Mouse (Mus musculus): ENCODE measurements around the gene Cdrt4. TPM values are rescaled to one million over a fixed set of nuclear protein-coding genes. Genes with fewer than 3 reads are reported as not detected.

Cdrt4 gene
- polyA plus RNA-seq (2014; fragmentation: Nextera tagmentation; extraction: Ambion mirVana): not detected in 2 replicates

- no peak for ATAC-seq (ENCODE audit: low FRiP score, low TSS enrichment)
- WGBS: 78% methylated on average over 3 of the region's 3 CpGs
- Histone ChIP-seq H3K9me3 (ENCODE audit: control insufficient read depth, low read length) (no peaks in the 10 kb centered on the region), H3K27ac (replicated peaks; ENCODE audit: low read depth, low read length) (no peak within 1 kb of the TSS), H3K36me3 (ENCODE audit: control insufficient read depth, insufficient read depth, low read length) (no peaks in the 10 kb centered on the region), H3K4me3 (replicated peaks; ENCODE audit: low read depth, low read length) (no peak within 1 kb of the TSS), H3K4me1 (ENCODE audit: control insufficient read depth, insufficient read depth, low read length) (no peaks in the 10 kb centered on the region), H3K27me3 (ENCODE audit: control insufficient read depth, insufficient read depth, low read length) (no peaks in the 10 kb centered on the region), H3K9ac (replicated peaks; ENCODE audit: low read length) (no peak within 1 kb of the TSS), H3K4me2 (ENCODE audit: low read length) (no peak within 1 kb of the TSS)
- no peak for DNase-seq
Observed at GRCm38 (mm10) chr11:62951012-62951411, at the start of gene Cdrt4. Gene Cdrt4 (plus strand): TSS chr11:62951193.

GRCm38 (mm10) chr11:62901699-62902323, 49.2 kb upstream of the Cdrt4 start:
- Histone ChIP-seq H3K36me3 (ENCODE audit: control insufficient read depth, insufficient read depth, low read length) (no peaks in the 10 kb centered on the region), H3K9ac (replicated peaks; ENCODE audit: low read length) (no peak overlapping the region), H3K27me3 (ENCODE audit: control insufficient read depth, insufficient read depth, low read length) (no peaks in the 10 kb centered on the region), H3K9me3 (ENCODE audit: control insufficient read depth, low read length) (no peaks in the 10 kb centered on the region), H3K4me1 (ENCODE audit: control insufficient read depth, insufficient read depth, low read length) (no peaks in the 10 kb centered on the region), H3K4me3 (replicated peaks; ENCODE audit: low read depth, low read length) (no peak overlapping the region), H3K4me2 (ENCODE audit: low read length) (no peak overlapping the region), H3K27ac (replicated peaks; ENCODE audit: low read depth, low read length) (no peak overlapping the region)
- ATAC-seq (ENCODE audit: low FRiP score, low TSS enrichment) (no peak), DNase-seq (peak; percentile 94)
- 39% methylated on average over 12 of the region's 12 CpGs for WGBS

- no peaks in the 10 kb centered on the region for H3K4me1 ChIP-seq (ENCODE audit: control insufficient read depth, insufficient read depth, low read length)
- no peak overlapping the region for H3K4me2 ChIP-seq (ENCODE audit: low read length)
- no peaks in the 10 kb centered on the region for H3K27me3 ChIP-seq (ENCODE audit: control insufficient read depth, insufficient read depth, low read length)
- 58% methylated on average over 6 of the region's 6 CpGs for WGBS
- H3K9me3 ChIP-seq (ENCODE audit: control insufficient read depth, low read length): no peaks in the 10 kb centered on the region
- no peak overlapping the region for H3K27ac ChIP-seq (replicated peaks; ENCODE audit: low read depth, low read length)
- H3K9ac ChIP-seq (replicated peaks; ENCODE audit: low read length): no peak overlapping the region
- DNase-seq: peak; percentile 14
- no peak for ATAC-seq (ENCODE audit: low FRiP score, low TSS enrichment)
- H3K36me3 ChIP-seq (ENCODE audit: control insufficient read depth, insufficient read depth, low read length): no peaks in the 10 kb centered on the region
- no peak overlapping the region for H3K4me3 ChIP-seq (replicated peaks; ENCODE audit: low read depth, low read length)
Observed at GRCm38 (mm10) chr11:62903871-62904495, 47.0 kb upstream of the Cdrt4 start.

GRCm38 (mm10) chr11:62909720-62910306, 41.2 kb upstream of the Cdrt4 start:
- H3K4me1 ChIP-seq (ENCODE audit: control insufficient read depth, insufficient read depth, low read length): no peaks in the 10 kb centered on the region
- H3K27me3 ChIP-seq (ENCODE audit: control insufficient read depth, insufficient read depth, low read length): no peaks in the 10 kb centered on the region
- no peak overlapping the region for H3K4me3 ChIP-seq (replicated peaks; ENCODE audit: low read depth, low read length)
- DNase-seq (no peak), ATAC-seq (ENCODE audit: low FRiP score, low TSS enrichment) (no peak)
- no peaks in the 10 kb centered on the region for H3K9me3 ChIP-seq (ENCODE audit: control insufficient read depth, low read length)
- 79% methylated on average over 3 of the region's 3 CpGs for WGBS
- no peaks in the 10 kb centered on the region for H3K36me3 ChIP-seq (ENCODE audit: control insufficient read depth, insufficient read depth, low read length)
- no peak overlapping the region for H3K4me2 ChIP-seq (ENCODE audit: low read length)
- H3K9ac ChIP-seq (replicated peaks; ENCODE audit: low read length): no peak overlapping the region
- no peak overlapping the region for H3K27ac ChIP-seq (replicated peaks; ENCODE audit: low read depth, low read length)

DNA sequence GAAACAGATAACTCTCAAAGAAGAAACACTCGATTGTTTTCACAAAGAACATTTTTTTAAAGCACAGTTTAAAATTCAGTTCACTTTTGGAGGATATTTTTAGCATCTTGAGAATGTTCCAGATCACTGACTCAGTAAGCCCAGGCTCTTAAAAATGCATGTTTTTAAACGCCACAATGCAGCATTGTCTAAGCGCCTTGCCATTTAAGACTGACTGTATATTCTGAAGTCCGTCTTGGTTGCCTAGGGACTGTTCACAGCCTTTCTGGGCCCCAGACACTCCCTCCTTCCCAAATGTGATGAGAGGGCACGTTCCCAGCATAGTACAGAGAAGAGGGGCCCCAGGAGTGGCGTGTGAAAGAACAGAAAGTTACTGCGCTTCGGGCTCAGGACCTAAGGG, 39.6 kb upstream of the Cdrt4 start:
- WGBS: 24% methylated on average over 8 of the region's 8 CpGs
- peak overlapping the region; percentile 6; the same call in 1 of the 2 replicates for H3K27ac ChIP-seq (replicated peaks; ENCODE audit: low read depth, low read length)

GRCm38 (mm10) chr11:62913141-62913540, 37.9 kb upstream of the Cdrt4 start:
- Histone ChIP-seq H3K27ac (replicated peaks; ENCODE audit: low read depth, low read length) (no peak overlapping the region), H3K9me3 (ENCODE audit: control insufficient read depth, low read length) (no peaks in the 10 kb centered on the region), H3K4me1 (ENCODE audit: control insufficient read depth, insufficient read depth, low read length) (no peaks in the 10 kb centered on the region), H3K36me3 (ENCODE audit: control insufficient read depth, insufficient read depth, low read length) (no peaks in the 10 kb centered on the region), H3K4me3 (replicated peaks; ENCODE audit: low read depth, low read length) (no peak overlapping the region), H3K9ac (replicated peaks; ENCODE audit: low read length) (no peak overlapping the region), H3K4me2 (ENCODE audit: low read length) (no peak overlapping the region), H3K27me3 (ENCODE audit: control insufficient read depth, insufficient read depth, low read length) (no peaks in the 10 kb centered on the region)
- no peak for DNase-seq
- 96% methylated on average over 2 of the region's 2 CpGs for WGBS
- no peak for ATAC-seq (ENCODE audit: low FRiP score, low TSS enrichment)

More for the DNA sequence above, 39.6 kb upstream of the Cdrt4 start:
- H3K4me1 ChIP-seq (ENCODE audit: control insufficient read depth, insufficient read depth, low read length): no peaks in the 10 kb centered on the region
- no peak overlapping the region for H3K9ac ChIP-seq (replicated peaks; ENCODE audit: low read length)
- H3K27me3 ChIP-seq (ENCODE audit: control insufficient read depth, insufficient read depth, low read length): no peaks in the 10 kb centered on the region
- H3K4me2 ChIP-seq (ENCODE audit: low read length): no peak overlapping the region
- peak; percentile 36 for DNase-seq
- no peak overlapping the region for H3K4me3 ChIP-seq (replicated peaks; ENCODE audit: low read depth, low read length)
- ATAC-seq (ENCODE audit: low FRiP score, low TSS enrichment): no peak
- H3K36me3 ChIP-seq (ENCODE audit: control insufficient read depth, insufficient read depth, low read length): no peaks in the 10 kb centered on the region
- no peaks in the 10 kb centered on the region for H3K9me3 ChIP-seq (ENCODE audit: control insufficient read depth, low read length)

DNA sequence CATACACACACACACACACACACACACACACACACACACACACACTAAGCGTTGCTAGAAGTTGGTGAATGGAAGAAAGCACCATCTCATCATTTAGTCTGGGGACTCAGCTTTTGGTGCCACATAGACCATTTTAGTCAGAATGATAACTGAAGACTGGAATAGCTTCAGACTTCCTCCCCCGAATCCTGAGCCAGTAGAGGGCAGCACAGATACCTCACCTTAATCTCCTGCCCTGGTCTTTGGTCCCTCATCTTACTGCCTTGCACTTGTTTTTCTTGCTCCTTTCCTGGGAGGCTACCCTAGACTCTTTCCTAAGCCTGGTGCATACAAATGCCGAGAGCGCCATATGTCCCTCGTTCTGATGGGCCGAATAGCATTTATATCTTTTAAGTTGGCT, 36.5 kb upstream of the Cdrt4 start:
- no peaks in the 10 kb centered on the region for H3K36me3 ChIP-seq (ENCODE audit: control insufficient read depth, insufficient read depth, low read length)
- no peak overlapping the region for H3K4me2 ChIP-seq (ENCODE audit: low read length)
- H3K9ac ChIP-seq (replicated peaks; ENCODE audit: low read length): no peak overlapping the region
- WGBS: 63% methylated on average over 6 of the region's 6 CpGs
- ATAC-seq (ENCODE audit: low FRiP score, low TSS enrichment) (no peak), DNase-seq (no peak)
- no peak overlapping the region for H3K27ac ChIP-seq (replicated peaks; ENCODE audit: low read depth, low read length)
- H3K4me3 ChIP-seq (replicated peaks; ENCODE audit: low read depth, low read length): no peak overlapping the region
- H3K9me3 ChIP-seq (ENCODE audit: control insufficient read depth, low read length): no peaks in the 10 kb centered on the region
- no peaks in the 10 kb centered on the region for H3K4me1 ChIP-seq (ENCODE audit: control insufficient read depth, insufficient read depth, low read length)
- H3K27me3 ChIP-seq (ENCODE audit: control insufficient read depth, insufficient read depth, low read length): no peaks in the 10 kb centered on the region

DNA sequence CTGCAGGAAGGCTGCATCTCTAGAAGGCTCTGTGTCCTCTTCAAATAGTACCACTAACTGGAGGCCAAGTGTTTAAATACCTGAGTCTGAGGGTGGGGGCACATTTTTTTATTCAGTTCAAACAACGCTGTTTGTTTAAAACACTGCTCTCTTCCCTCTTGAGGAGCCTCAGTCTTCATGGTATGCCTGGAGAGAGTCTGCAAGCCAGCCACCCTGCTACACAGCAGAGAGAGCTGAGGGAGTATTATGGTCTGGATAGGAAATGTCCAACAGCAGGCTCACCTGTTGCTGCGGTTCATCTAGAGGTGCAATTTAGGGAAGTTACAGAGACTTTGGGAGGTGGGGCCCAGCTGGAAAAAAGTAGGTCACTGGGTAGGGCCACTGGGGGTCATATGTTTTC, 35.5 kb upstream of the Cdrt4 start:
- Histone ChIP-seq H3K4me2 (ENCODE audit: low read length) (no peak overlapping the region), H3K9me3 (ENCODE audit: control insufficient read depth, low read length) (no peaks in the 10 kb centered on the region), H3K27ac (replicated peaks; ENCODE audit: low read depth, low read length) (no peak overlapping the region), H3K27me3 (ENCODE audit: control insufficient read depth, insufficient read depth, low read length) (no peaks in the 10 kb centered on the region), H3K4me1 (ENCODE audit: control insufficient read depth, insufficient read depth, low read length) (no peaks in the 10 kb centered on the region), H3K9ac (replicated peaks; ENCODE audit: low read length) (no peak overlapping the region), H3K36me3 (ENCODE audit: control insufficient read depth, insufficient read depth, low read length) (no peaks in the 10 kb centered on the region), H3K4me3 (replicated peaks; ENCODE audit: low read depth, low read length) (no peak overlapping the region)
- WGBS: 99% methylated on average over 2 of the region's 2 CpGs
- DNase-seq (no peak), ATAC-seq (ENCODE audit: low FRiP score, low TSS enrichment) (no peak)

GRCm38 (mm10) chr11:62916765-62917164, 34.2 kb upstream of the Cdrt4 start:
- H3K4me1 ChIP-seq (ENCODE audit: control insufficient read depth, insufficient read depth, low read length): 0 out of 2 replicates have a peak, but pooled peaks cover 3% of the 10 kb centered on the region
- no peak overlapping the region for H3K27ac ChIP-seq (replicated peaks; ENCODE audit: low read depth, low read length)
- no peaks in the 10 kb centered on the region for H3K27me3 ChIP-seq (ENCODE audit: control insufficient read depth, insufficient read depth, low read length)
- H3K9me3 ChIP-seq (ENCODE audit: control insufficient read depth, low read length): no peaks in the 10 kb centered on the region
- WGBS: 50% methylated on average over 2 of the region's 2 CpGs
- no peak overlapping the region for H3K9ac ChIP-seq (replicated peaks; ENCODE audit: low read length)
- H3K36me3 ChIP-seq (ENCODE audit: control insufficient read depth, insufficient read depth, low read length): no peaks in the 10 kb centered on the region
- DNase-seq (no peak), ATAC-seq (ENCODE audit: low FRiP score, low TSS enrichment) (no peak)
- no peak overlapping the region for H3K4me2 ChIP-seq (ENCODE audit: low read length)
- H3K4me3 ChIP-seq (replicated peaks; ENCODE audit: low read depth, low read length): no peak overlapping the region
